Mouse (Mus musculus) retina, adult 2 months (tissue): Measurements from ENCODE around the gene Surf1.

Experiments
- DNase-seq: peaks from one replicate; pipeline ENCODE4 v3.0.0-alpha.2; 2012; ENCODE audit warnings: low read depth, low spot score

Surf1 gene

DNA sequence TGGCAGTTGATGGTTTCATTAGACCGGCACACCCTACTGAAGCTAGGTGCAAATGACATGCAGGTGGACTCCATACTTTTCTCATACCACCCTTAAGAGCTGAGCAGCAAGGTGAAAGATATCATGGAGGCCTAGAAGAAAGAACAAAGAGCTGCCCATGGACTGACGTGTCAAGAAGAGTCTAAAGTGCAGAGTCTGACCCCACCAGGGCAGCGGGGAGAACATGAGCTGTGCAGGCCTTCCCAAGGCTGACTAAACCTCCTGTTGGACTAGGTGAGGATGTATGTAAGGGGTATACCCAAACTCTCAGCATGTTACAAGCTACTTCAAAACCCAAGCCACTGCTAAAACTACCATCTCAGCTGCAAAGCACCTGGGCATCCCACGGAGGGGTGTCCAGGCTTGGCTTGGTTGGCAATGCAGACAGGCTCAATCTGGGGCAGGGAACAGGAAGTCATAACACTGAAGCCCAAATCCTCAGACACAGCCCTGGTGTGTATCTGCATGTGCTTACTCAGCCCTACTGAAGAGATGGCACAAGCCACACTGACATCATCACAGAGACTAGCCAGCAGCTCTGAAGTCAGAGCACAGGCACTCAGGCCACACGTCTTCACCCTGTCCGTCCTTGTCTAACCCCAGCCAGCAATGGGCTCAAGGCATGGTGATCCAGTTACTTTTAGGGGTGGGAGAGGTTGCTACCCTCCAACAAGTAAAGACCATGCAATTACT lies 11.6 kb upstream of the Surf1 start:
- no peak for DNase-seq

DNA sequence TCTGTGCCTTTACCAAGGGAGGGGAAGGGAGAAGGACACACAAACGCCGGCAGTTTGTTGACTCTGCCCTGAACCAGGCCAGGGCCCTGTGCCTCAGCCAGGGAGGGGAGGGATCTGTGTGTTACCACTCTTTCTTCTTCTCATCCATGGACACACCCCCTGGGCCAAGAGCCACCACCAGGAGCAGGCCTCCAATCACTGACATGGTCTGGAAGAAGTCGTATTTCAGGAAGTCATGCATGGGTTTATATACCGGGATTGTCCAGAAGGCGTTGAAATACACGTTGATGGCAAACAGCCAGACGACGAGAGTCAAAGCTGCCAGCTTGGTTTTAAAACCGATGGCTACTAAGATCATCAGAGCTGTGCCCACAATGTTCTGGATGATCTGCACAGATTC lies 5.5 kb upstream of the Surf1 start:
- DNase-seq, result no peak

DNA sequence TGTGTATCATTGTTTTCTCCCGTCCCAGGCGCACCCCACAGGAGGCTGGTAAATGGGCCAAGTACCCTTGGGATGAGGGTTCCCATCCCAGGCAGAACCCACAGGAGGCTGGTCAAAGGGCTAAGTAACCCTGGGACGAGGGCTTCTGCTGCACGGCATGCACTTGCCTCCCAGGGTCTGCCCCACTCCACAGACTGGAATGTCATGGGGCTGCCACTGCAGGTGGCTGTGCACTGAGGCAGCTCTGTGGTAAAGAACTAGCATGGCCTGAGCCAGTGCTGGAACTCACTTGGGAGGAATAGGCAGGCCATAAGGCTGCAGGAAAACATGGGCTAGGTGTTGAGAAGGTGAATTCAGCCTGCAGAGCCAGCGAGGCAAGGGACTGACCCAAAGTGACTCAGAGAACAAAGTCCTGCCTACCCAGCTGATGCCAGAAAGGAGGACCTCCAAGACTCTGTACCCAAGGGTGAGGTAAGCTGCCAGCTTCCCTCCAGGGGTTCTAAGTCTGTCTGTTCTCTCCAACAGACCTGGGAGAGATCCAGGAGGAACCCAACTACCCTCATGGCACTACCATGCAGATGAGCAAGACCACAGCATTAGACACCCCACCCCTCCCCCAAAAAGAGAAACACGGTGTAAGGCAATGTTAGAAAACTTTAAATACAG lies 4.0 kb upstream of the Surf1 start:
- no peak for DNase-seq

DNA sequence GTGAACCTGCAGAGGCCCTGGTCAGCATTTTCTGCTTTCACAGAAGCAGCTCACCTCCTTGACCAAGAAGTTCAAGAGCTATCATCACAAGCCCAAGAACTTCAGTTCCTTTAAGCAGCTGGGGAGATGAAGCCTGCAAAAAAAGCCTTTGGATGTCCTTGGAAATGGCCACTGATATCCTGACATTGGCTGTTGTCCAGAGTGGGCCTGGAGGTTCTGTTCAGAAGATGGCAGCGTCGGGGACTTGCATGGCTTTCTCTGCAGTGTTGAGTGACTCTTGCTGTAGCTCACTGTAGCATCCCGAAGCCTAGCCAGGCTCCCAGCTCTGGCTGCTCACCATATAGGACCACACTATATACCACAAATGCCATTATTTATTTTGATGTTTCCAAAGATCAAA lies 3.4 kb upstream of the Surf1 start:
- no peak for DNase-seq

DNA sequence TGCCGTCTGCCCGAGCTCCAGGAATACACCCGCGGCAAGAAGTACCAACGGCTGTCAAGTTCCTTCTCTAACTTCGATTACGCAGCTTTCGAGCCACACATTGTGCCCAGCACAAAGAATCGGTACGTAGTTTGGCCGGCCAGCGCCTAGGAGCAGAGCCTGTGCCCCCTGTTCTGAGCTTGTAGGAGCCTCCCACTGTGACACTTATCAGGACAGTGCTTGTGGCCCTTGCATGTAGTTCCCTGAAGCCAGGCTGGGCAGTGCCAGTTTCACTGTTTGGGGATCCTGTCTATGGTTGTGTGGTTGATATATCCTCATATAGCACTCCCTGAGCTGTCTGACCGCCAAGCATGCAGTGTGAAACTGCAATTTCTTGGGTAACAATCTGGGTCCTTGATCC lies 408 bp upstream of the Surf1 start:
- no peak for DNase-seq

DNA sequence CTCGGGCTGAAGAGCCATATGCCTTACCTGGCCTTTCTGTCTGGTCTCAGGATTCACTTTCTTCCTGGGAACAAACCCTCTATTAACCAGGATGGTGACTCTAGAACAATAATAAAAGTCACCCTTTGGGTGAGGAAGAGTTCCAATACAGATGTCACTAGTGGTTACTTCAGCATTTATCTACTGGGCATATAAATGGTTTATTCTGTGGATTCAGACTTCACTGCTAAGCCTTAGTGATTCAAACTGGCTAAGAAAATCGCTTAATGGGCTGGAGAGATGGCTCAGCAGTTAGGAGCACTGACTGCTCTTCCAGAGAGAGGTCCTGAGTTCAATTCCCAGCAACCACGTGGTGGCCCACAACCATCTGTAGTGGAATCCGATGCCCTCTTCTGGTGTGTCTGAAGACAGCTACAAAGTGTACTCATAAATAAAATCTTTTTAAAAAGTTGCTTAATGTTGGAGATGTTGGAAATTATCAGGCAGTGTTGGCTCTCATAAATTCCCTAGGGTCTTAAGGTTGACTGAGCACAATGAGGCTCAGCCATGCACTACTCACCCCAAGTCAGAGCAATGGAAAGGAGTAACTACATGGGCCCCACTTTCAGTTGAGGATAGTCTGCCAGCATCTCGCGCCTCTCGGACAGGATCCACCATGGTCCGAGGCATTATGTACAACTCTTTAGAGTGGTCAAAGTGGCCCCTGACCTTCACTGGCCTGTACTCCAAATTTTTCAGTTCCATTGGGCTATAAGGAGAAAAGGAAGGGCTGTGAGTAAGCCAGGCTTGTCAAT lies 2.0 kb downstream of the Surf1 start:
- DNase-seq, result no peak

DNA sequence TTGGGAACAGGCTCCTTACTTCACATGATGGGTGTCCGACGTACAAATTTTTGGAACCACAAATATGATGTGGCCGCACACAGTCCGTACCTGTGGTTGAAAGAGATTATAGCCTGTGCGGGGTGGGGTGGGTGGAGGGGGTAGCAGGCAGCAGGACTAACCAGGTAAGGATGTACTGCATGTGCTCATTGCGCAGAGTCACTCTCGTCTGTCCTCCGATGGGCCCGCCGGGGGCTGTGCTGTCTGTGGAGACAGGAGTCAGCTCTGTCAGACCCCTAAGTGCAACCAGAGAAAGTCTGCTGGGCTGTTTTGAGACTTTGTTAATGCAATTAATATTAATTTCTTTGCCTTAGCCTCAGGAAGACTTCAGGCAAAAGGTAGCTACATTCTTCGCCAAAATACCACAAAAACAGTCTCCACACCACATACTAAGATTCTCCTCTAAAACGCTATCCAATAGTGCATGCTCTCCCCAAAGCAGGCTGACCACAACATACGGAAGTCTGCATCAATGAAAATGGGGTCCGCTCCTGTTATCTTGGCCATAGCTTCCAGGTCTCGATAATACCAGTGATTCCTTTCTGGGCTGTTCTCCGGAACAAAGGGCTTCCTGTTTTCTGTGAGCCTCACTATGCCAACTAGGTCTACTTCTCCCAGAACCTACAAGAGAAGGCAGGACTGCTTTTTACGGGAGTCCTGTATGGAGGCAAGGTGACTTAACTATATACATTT lies 2.7 kb downstream of the Surf1 start:
- no peak for DNase-seq

DNA sequence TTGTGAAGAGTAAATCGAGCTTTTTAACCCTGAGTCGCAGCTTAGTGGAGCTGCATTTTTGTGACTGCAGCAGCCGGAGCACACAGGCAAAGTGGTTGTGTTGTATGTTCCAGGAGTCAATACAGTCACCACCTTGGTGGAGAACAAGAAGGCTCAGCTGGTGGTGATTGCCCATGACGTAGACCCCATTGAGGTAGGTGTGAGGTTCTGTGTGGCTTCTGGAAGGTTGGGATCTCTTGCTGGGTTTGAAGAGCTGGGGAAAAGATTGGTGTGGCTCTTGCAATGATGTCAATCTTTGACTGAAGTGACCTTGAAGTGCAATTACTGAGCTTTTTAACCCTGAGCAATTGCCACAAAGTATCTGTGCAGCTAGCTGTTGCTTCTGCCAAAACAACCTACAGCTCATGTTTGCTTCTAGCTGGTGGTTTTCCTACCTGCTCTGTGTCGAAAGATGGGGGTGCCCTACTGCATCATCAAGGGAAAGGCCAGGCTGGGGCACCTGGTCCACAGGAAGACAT lies 4.0 kb downstream of the Surf1 start:
- no peak for DNase-seq

DNA sequence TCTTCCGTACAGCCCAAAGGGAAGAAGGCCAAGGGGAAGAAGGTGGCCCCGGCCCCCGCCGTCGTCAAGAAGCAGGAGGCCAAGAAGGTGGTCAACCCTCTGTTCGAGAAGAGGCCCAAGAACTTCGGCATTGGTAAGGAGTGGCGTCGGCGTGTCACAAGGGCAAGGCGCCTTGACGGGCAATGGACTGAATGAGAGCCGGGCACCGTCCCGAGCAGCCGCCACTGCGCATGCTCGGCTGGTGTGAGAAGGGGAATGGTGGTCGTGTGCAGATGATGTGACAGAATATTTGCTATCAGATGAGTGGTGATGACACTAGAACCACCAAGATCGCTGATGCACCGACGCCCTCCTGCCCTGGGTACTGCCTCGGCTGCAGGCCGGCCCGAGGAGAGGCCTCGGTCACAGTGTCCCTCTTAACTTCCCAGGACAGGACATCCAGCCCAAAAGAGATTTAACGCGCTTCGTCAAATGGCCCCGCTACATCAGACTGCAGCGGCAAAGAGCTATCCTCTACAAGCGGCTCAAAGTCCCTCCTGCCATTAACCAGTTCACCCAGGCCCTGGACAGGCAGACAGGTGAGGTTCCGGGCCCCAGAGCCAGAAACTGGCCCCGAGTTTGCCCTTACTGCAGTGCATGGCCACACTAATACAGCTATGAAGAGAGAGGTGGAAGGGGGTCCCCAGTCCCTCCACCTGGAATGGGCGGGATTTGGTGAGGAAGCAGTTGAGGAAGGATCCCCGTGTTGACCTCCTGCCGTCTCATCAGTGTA lies 5.2 kb downstream of the Surf1 start:
- no peak for DNase-seq

DNA sequence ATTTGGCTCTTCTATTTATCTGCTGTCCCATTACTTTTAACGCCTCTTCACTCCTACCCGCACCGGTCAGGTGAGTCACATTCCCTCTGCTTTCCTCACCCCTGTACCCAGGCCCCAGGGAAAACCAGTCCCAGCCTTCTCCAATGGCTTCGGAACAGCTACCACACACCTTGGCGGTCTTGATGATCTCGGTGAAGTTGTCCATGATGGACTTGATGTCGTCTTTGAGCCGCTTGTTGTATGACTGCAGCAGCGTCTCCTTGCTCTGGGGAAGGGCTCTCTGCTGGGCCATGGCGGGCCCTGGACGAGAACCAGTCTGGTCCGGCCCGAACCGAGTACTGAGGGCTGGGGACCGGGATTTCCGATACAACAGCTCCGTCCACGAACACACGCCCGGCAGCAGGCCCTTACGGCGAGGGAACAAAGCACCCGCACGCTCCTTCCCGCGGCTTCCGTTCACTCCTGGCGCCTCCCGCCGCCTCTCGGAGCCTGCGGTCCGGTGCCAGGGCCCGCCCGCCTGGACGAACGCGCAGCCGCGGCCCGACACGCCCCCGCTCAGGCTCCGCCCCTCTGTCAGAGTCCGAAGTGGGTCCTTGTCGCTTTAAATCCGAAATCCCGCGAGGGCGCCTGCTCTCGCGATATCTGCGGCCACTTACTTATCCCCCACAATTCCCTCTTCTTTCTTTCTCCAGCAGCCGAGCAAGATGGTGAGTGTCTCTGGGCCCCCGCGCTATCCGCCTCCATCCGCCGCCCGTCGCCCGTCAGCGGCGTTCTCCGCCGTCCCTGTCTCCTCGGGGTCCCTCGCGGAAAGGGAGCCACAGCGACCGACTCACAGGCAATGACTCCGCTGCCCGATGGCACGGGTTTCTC lies 6.0 kb downstream of the Surf1 start, which contains the start of the genes Med22 and Rpl7a:
Med22 (minus strand) TSS at position 554 of the 870 bp plus-strand sequence.
Rpl7a (plus strand) TSS at position 641 of the 870 bp plus-strand sequence.
- peak; percentile 98 for DNase-seq

DNA sequence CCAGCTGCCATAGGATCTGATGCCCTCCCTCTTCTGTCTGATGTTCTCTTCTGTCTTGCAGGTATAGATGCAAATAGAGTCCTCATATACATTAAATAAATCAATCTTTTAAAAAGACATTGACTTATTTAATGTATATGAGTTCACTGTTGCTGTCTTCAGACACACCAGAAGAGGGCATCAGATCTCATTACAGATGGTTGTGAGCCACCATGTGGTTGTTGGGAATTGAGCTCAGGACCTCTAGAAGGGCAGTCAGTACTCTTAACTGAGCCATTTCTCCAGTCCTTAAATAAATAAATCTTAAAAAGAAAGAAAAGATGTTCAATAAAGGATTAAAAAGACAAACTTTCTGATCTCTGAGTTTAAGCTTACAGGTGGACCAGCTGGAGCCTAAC lies 6.9 kb downstream of the Surf1 start:
- no peak for DNase-seq

DNA sequence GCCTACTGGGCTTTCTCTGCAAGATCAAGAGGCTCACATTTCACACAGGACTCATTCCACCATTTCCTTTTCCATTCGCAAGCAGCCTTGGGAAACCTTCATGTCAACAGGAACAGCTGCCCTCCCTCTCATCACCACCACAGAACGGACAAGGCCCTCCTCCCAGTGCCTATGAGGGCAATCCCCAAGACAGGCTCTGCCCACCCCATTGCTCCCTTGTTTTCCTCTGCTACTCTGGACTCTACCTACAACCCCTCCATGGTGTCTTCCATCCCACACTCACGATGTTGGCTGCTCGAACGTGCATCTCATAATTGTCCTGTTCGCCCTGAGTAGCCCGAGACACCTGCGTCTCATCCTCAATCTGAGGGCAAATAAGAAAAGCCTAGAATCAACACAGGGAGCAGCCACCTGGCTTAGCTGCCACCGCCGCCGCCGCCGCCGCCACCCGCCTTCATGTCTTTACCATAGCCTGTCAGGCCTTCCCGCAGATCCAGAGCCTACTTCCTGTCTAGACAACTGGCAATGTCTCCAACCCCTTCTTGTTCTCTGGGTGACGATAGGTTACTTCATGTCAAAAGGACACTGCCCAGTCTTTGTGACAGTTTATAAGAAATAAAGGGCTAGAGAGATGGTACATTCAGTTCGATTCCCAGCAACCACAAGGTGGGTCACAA lies 7.5 kb downstream of the Surf1 start:
- no peak for DNase-seq

DNA sequence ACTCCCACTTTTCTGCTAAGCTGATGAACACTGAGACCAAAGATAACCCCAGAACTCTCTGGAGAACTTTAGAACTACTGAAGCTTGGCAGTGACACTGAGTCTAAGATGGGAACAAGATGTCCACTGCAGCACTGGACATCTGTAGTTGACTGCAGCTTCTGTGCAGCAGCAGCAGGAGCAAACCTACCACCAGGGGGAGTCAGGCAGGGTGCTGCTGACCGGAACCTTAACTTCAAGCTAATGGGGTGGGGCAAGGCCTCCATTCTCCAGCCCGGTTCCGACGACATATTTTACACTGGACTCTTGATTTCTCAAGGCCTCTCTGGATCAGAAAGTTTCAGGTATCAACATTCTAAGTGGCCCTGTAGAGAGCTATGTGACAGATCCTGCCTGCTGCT lies 9.2 kb downstream of the Surf1 start:
- DNase-seq, result no peak

DNA sequence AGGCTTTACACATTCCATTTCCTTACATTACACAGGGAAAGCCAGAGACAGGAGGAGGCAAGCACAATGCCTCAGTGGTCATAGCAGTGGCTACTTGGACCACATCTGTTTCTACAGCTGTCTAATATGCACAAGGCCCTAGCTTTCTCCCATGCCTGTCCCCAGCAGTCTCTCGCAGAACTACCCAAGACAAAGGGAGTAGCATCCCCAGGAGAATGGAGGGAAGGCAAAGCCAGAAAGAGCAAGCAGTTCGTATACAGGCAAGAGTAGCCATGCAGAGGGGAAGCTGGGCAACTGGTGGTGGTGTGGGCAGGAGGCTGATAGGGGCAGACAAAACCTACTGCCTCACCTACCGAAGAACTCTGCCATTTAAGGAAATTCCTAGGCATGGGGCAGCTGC lies 9.9 kb downstream of the Surf1 start:
- no peak for DNase-seq

DNA sequence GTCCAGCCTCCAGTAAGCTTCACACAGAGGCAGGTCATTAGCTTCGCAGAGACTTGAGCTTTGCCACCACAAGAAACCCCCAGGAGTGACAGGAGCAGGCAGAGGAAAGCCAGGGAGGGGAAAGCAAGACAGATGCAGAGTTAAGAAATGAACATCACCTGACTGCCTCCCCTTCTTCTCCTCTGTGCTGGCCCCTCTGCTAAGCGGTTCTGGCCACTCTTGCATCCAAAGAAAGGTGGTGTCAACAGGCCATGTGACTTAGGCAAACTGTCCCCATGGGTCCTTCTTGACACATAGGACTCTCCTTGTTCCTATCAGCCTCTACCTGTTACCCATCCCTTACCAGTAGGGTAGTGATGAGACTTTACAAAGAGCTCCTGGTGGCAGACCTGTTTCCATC lies 10.4 kb downstream of the Surf1 start:
- DNase-seq, result no peak

DNA sequence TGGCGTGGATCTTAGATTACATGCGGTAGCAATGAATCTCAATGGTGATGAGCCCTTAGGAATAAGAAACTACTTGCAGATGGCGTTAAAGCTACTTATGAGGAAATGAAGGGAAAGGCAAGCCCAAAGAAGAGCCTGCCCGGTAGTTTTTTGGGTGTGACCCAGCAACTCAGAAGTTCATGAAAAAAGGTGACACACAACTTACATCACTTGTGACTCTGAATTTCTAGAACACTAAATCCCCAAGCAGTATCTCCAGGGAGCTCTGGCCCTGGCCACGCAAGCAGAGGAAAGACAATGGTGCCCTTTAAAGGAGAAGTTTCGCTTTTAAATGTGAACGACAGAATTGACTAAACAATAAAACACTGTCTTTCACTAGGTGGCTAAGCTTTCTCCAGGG lies 13.0 kb downstream of the Surf1 start:
- no peak for DNase-seq

DNA sequence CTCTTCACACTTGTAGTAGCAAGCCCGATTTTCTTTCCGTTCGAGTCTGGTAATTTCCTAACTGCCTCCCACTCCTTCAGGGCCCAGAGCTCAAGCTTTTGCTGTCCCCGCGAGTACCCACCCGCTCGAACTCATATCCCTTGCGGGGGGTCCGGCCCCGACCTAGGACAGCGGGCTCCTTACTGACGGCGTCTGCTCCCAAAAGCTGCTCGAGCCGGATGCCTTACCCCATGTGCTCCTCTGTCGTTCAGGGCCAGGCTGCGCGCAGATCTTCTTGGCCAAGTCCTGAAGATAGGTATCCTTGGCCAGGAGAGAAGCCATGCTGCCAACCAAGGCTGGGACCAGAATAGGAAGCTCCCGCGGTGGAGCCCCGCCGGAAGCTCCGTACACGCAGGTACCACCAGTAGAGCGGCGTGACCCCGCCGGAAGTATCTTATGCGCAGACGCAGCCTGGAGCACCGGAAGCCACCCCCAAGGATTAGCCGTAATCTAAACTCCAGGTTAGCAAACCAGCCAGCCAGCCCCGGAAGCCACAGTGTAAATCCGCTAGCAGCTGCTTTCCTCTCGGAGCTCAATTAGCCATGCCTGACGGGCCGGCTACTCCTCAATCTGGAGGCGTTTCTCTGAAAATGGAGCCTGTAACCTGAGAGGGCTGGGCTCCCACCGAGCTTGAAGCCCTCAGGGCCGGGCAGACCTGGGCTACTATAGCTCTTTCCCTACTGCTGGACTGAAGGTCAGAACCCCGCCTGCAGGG lies 13.7 kb downstream of the Surf1 start, which contains the start of gene Surf6:
Surf6 (minus strand) TSS at position 413 of the 754 bp plus-strand sequence.
- DNase-seq, result peak; percentile 93

DNA sequence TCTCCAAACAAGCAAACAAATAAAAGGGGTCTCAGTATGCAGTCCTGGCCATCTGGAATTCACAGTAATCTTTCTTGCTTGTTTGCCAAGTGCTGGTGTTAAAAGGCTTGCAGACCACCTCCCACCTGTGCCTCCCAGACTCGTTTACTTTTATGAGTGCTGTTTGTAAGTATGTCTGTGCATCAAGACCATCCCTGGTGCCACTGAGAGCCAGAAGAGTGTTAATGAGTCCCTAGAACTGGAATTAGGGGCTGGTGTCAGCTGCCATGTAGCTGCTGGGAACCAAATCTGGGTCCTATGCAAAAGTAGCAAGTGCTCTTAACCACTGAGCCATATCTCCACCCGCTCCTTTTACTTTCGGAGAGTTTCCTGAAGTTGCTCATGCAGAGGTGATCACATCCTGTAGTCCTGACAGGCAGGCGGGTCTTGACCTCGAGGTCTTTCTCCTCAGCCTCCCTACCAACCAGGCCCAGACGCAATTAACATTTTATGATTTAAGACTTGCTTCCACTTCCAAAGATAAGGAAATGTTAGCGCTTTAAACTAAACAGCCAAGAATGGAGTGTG lies 14.4 kb downstream of the Surf1 start:
- DNase-seq, result no peak
